In the genomic region with DNA sequence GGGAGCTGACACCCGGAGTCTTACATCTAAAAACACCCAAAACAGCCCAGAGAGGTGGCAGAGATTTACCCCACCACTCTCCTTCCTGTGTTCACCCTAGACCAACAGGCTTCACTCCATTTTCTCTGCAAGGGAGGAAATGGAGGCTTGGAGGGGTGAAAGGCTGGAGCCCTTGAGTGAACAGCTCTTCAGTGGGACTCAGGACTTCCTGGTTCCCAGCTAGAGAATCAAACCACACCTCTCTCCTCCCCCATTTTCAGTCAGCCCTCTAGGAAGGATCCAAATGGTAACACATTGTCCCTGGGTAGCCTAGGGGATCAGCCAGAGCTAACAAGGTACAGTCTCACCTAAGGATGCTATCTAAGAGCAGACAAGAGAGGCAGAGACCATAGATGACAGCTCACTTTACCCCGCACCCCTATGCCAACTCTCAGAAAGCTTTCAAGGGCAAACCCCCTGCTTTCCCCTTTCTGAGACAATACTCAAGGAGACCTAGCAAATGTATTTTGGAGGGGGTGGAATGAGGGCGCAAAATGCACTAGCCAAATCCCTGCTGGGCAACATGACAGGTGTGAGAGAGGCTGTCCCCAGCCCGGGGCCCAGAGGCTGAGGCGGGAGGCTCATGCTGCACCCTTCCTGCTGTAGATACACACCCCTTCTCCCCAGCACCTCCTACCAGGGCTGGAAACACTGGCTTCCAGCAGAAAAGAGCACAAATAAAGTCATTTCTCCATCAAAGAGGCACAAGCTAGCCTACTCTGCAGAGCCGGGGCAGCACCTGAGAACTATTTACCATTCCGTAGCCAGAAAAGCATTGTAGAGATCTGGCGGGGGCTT, we compare ENCODE assay signal across 8 mouse cellular contexts. TPM values are rescaled to one million over a fixed set of nuclear protein-coding genes. Genes with fewer than 3 reads are reported as not detected.
DNase-seq lines count a peak whose midpoint lies in the region; ATAC-seq and TF ChIP-seq lines count a peak whose summit lies in the region.

No protein-coding gene starts in this region.

- 9% methylated on average over 8 of the region's 8 CpGs for WGBS in hindbrain, embryonic 13.5 days
- WGBS in lung, postnatal 0 days, result 9% methylated on average over 8 of the region's 8 CpGs

- H3K4me3 ChIP-seq in layer of hippocampus, adult 2 months, result peak overlapping the region; percentile 95
- peak overlapping the region; percentile 100 for H3K4me3 ChIP-seq in hindbrain, embryonic 13.5 days
- peak overlapping the region; percentile 92 for H3K4me3 ChIP-seq in lung, postnatal 0 days (ENCODE audit: low read depth, low read length)

- peaks cover 22% of the 10 kb centered on the region for H3K36me3 ChIP-seq in hindbrain, embryonic 13.5 days
- H3K36me3 ChIP-seq in lung, postnatal 0 days (ENCODE audit: insufficient read depth, low read length), result peaks cover 9% of the 10 kb centered on the region; the same call in 1 of the 2 replicates

- ATAC-seq in common myeloid progenitor, adult 5-6 weeks (replicated peaks; ENCODE audit: low read depth, poor library complexity, severe bottlenecking), result 0 out of 2 replicates have a peak, but pooled peaks have one; percentile 13
- no peak for ATAC-seq in hindbrain, embryonic 13.5 days (ENCODE audit: low FRiP score)
- ATAC-seq in lung, postnatal 0 days, result peak; percentile 23

- DNase-seq in layer of hippocampus, adult 2 months (ENCODE audit: low spot score in 2 of 2), result no peak
- no peak for DNase-seq in layer of hippocampus, adult 18-20 months (ENCODE audit: low spot score in 2 of 2)
- DNase-seq in lung, postnatal 0 days (ENCODE audit: low spot score), result peak; percentile 90
- peak; percentile 35 for DNase-seq in thymus, postnatal 25 days
- DNase-seq in adrenal gland, postnatal 25 days, result no peak
- no peak for DNase-seq in embryo, embryonic 10 days (ENCODE audit: low spot score)

- peak overlapping the region; percentile 99 for H3K9ac ChIP-seq in hindbrain, embryonic 13.5 days
- H3K9ac ChIP-seq in lung, postnatal 0 days (replicated peaks; ENCODE audit: low read depth), result peak overlapping the region; percentile 99; the same call in 1 of the 2 replicates

- TF ChIP-seq EP300 in lung, postnatal 0 days (IDR thresholded peaks at IDR 0.05), result no peak

- no peaks in the 10 kb centered on the region for H3K27me3 ChIP-seq in hindbrain, embryonic 13.5 days
- no peaks in the 10 kb centered on the region for H3K27me3 ChIP-seq in lung, postnatal 0 days (replicated peaks; ENCODE audit: insufficient read depth, low read length)

- H3K4me1 ChIP-seq in hindbrain, embryonic 13.5 days (replicated peaks), result peaks cover 51% of the 10 kb centered on the region
- peaks cover 12% of the 10 kb centered on the region for H3K4me1 ChIP-seq in lung, postnatal 0 days (ENCODE audit: insufficient read depth, low read depth, low read length)

- peak overlapping the region; percentile 100 for H3K4me2 ChIP-seq in hindbrain, embryonic 13.5 days
- H3K4me2 ChIP-seq in lung, postnatal 0 days (replicated peaks; ENCODE audit: low read depth, low read length), result peak overlapping the region; percentile 78

- no peaks in the 10 kb centered on the region for H3K9me3 ChIP-seq in hindbrain, embryonic 13.5 days
- H3K9me3 ChIP-seq in lung, postnatal 0 days (ENCODE audit: low read length), result no peaks in the 10 kb centered on the region

- H3K27ac ChIP-seq in layer of hippocampus, adult 2 months, result peak overlapping the region; percentile 100
- H3K27ac ChIP-seq in hindbrain, embryonic 13.5 days, result peak overlapping the region; percentile 99; the same call in 1 of the 2 replicates
- peak overlapping the region; percentile 99 for H3K27ac ChIP-seq in lung, postnatal 0 days (ENCODE audit: low read length)

- no peak for TF ChIP-seq CTCF in layer of hippocampus, adult 2 months (conservative IDR thresholded peaks at IDR 0.05)
- TF ChIP-seq CTCF in lung, postnatal 0 days (IDR thresholded peaks at IDR 0.05), result no peak

RNA-seq across cellular contexts. Expression of gene Kmt2d, which starts 1.4 kb away (rescaled TPM):
- total RNA-seq in layer of hippocampus, adult 2 months (2021), result 100 to 1,000 TPM in 1 of 2 experiments, 10 to 100 TPM in 1; 89.3 to 106 TPM
- total RNA-seq in layer of hippocampus, adult 18-20 months (2021), result 100 to 1,000 TPM in 1 of 2 experiments, 10 to 100 TPM in 1; 89.1 to 103 TPM
- total RNA-seq in common myeloid progenitor, adult 5-6 weeks (2017), result 27.3 and 52.2 TPM in 2 replicates
- polyA plus RNA-seq in hindbrain, embryonic 13.5 days (2015; fragmentation: Nextera tagmentation; extraction: Ambion mirVana), result 11.6 and 12.1 TPM in 2 replicates
- 8.7 and 11.1 TPM in 2 replicates for polyA plus RNA-seq in lung, postnatal 0 days (2015; fragmentation: Nextera tagmentation; extraction: Ambion mirVana)
- 63.0 and 83.0 TPM in 2 replicates for total RNA-seq in adrenal gland, postnatal 25 days (2021)

RNA-seq across cellular contexts. Expression of gene Rhebl1, which starts 24.8 kb away (rescaled TPM):
- total RNA-seq in layer of hippocampus, adult 2 months (2021), result 1 to 10 TPM; 8.5 TPM
- total RNA-seq in layer of hippocampus, adult 18-20 months (2021), result 1 to 10 TPM; 5.7 to 6.3 TPM
- total RNA-seq in common myeloid progenitor, adult 5-6 weeks (2017), result 3.0 and 12.0 TPM in 2 replicates
- polyA plus RNA-seq in hindbrain, embryonic 13.5 days (2015; fragmentation: Nextera tagmentation; extraction: Ambion mirVana), result 29.7 and 34.7 TPM in 2 replicates
- polyA plus RNA-seq in lung, postnatal 0 days (2015; fragmentation: Nextera tagmentation; extraction: Ambion mirVana), result 8.1 and 10.2 TPM in 2 replicates
- 3.7 and 4.4 TPM in 2 replicates for total RNA-seq in adrenal gland, postnatal 25 days (2021)

RNA-seq across cellular contexts. Expression of gene Dhh, which starts 28.8 kb away (rescaled TPM):
- total RNA-seq in layer of hippocampus, adult 2 months (2021), result under 1 TPM; 0.10 to 0.12 TPM
- total RNA-seq in layer of hippocampus, adult 18-20 months (2021), result under 1 TPM; 0.08 to 0.15 TPM
- not detected in 2 replicates for total RNA-seq in common myeloid progenitor, adult 5-6 weeks (2017)
- polyA plus RNA-seq in hindbrain, embryonic 13.5 days (2015; fragmentation: Nextera tagmentation; extraction: Ambion mirVana), result 1.7 and 2.2 TPM in 2 replicates
- 5.1 and 6.6 TPM in 2 replicates for polyA plus RNA-seq in lung, postnatal 0 days (2015; fragmentation: Nextera tagmentation; extraction: Ambion mirVana)
- 1.1 and 2.4 TPM in 2 replicates for total RNA-seq in adrenal gland, postnatal 25 days (2021)

RNA-seq across cellular contexts. Expression of gene Prkag1, which starts 38.2 kb away (rescaled TPM):
- total RNA-seq in layer of hippocampus, adult 2 months (2021), result 10 to 100 TPM; 50.3 to 51.9 TPM
- 10 to 100 TPM; 50.6 to 51.1 TPM for total RNA-seq in layer of hippocampus, adult 18-20 months (2021)
- 65.2 and 77.8 TPM in 2 replicates for total RNA-seq in common myeloid progenitor, adult 5-6 weeks (2017)
- 73.4 and 77.5 TPM in 2 replicates for polyA plus RNA-seq in hindbrain, embryonic 13.5 days (2015; fragmentation: Nextera tagmentation; extraction: Ambion mirVana)
- polyA plus RNA-seq in lung, postnatal 0 days (2015; fragmentation: Nextera tagmentation; extraction: Ambion mirVana), result 72.2 and 76.7 TPM in 2 replicates
- total RNA-seq in adrenal gland, postnatal 25 days (2021), result 60.4 and 78.6 TPM in 2 replicates

RNA-seq across cellular contexts. Expression of gene Lmbr1l, which starts 48.5 kb away (rescaled TPM):
- total RNA-seq in layer of hippocampus, adult 2 months (2021), result 10 to 100 TPM; 17.0 to 20.6 TPM
- total RNA-seq in layer of hippocampus, adult 18-20 months (2021), result 10 to 100 TPM; 13.7 to 14.0 TPM
- total RNA-seq in common myeloid progenitor, adult 5-6 weeks (2017), result 0.97 and 9.0 TPM in 2 replicates
- polyA plus RNA-seq in hindbrain, embryonic 13.5 days (2015; fragmentation: Nextera tagmentation; extraction: Ambion mirVana), result 37.7 and 38.3 TPM in 2 replicates
- polyA plus RNA-seq in lung, postnatal 0 days (2015; fragmentation: Nextera tagmentation; extraction: Ambion mirVana), result 16.5 and 17.0 TPM in 2 replicates
- 25.2 and 30.5 TPM in 2 replicates for total RNA-seq in adrenal gland, postnatal 25 days (2021)

Comparison
In these comparisons a context has a peak if more than half of its experiments do, and no peak if none do; other contexts are left out.
1. DNase-seq: peak in lung, postnatal 0 days (single experiment) and thymus, postnatal 25 days (single experiment); none in layer of hippocampus, adult 2 months (0 of 2), layer of hippocampus, adult 18-20 months (0 of 2), adrenal gland, postnatal 25 days (single experiment) and embryo, embryonic 10 days (single experiment).
2. Peak in every context shown above with its lines, with median percentiles within 50 percentile points of each other: H3K27ac ChIP-seq and H3K4me3 ChIP-seq.